Mouse (Mus musculus): ENCODE results near the gene Serpinb3d.
"Not testable (repeated sequence)": the region's sequence is repeated elsewhere in the genome, so short reads cannot be mapped to it uniquely, and the experiment has no call there.

Serpinb3d gene

DNA sequence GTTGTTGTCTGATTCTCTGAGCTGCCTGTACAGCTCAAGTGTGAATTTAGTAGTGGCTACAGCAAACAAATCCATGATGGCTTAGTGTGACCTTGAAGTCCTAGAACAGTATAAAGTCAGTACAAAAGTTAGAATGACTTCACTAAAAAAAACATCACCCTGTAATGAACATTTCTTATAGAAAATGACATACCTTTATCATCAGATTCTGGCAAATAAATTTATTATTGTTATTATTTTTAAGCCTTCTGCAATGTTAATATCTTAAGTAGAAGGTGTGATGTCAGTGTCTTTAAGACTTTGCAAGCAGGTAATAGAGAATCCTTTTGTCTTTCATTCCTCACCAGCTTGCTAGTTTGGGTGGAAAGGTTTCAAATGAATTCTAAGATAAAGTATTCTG, at the start of gene Serpinb3d:
TSS of gene Serpinb3d (minus strand) at position 101 of the 400 bp plus-strand sequence.
- DNase-seq (ENCODE audit: low read depth, low spot score): no peak

DNA sequence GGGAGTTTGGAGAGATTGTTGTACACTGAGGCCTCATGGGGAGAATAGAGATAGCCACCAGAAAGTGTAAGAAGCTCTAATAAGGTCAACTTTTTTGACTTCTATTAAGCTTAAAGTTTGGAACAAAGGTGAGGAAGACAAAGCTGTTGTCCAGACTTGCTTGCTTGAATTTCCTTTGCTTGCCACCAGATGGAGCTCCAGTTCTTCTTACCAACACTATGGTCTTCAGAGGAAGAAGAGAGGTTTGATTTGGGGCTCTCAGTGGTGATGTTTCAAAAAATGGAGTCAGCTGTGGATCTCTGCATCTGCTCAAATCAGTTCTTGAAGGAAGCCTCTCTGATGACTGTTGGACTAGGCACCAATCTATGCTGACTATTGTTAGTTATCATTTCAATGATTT, 44.1 kb upstream of the Serpinb3d start:
- DNase-seq (ENCODE audit: low read depth, low spot score): peak; percentile 2

DNA sequence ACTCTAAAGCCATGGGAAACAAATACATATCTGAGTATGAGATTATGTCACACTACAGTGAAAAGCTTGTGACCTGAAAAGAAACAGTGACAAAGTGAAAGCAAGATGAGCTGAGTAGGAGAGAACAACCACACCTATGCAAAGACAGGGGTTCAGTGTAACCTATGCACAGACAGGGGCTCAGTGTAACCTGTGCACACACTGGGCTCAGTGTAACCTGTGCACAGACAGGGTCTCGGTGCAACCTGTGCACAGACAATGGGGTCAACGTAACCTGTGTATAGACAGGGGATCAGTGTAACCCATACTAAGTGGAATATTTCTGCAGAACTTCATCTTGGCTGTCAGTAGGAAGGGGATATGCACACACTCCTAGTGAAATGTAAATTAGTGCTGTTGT, 15.1 kb upstream of the Serpinb3d start:
- DNase-seq (ENCODE audit: low read depth, low spot score): no peak

DNA sequence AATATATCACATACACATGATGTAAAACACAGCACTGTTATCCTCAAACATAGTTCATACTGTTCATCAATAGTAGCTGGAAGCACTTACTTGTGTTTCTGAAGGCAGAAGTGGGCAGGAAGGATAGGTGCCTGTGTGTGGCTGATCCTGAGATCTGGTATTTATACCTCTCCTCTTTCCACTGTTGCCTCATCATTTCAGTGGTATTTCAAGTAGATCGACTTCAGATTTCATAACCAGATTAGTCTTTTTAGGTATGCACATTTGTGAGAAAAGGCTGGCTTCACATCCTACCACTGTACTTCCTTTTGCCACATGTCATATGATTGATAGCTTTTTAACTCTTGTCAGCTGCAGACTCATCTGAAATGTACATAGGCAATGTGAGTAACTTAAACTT, 31.1 kb downstream of the Serpinb3d start, which contains the start of gene Serpinb3a:
TSS of gene Serpinb3a (minus strand) at position 101 of the 400 bp plus-strand sequence.
- no peak for DNase-seq (ENCODE audit: low read depth, low spot score)

DNA sequence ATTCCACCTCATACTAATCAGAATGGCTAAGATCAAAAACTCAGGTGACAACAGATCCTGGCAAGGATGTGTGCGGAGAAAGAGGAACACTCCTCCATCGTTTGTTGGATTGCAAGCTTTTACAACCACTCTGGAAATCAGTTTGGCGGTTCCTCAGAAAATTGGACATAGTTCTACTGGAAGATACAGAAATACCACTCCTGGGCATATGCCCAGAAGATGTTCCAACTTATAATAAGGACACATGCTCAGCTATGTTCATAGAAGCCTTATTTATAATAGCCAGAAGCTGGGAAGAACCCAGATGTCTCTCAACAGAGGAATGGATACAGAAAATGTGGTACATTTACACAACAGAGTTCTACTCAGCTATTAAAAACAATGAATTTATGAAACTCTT, 49.1 kb downstream of the Serpinb3d start:
- DNase-seq (ENCODE audit: low read depth, low spot score): not testable (repeated sequence)

Measured in 3T3-L1 (cell line).